Mouse (Mus musculus) heart, postnatal 0 days (tissue): Measurements from ENCODE around the gene Ly86. TPM values are rescaled to one million over a fixed set of nuclear protein-coding genes. Genes with fewer than 3 reads are reported as not detected.

Experiments
- ATAC-seq: fragments of 200-750 bp; cut with Nextera tagmentation; 2 replicates; pipeline ENCODE4 v1.8.0; 2017; ENCODE audit warnings: low read depth, moderate number of reproducible peaks, moderate library complexity; ENCODE audit not compliant: insufficient read depth
- DNase-seq: peaks from one replicate; pipeline ENCODE4 v3.0.0-alpha.2; 2016; ENCODE audit warnings: low spot score
- H3K27ac ChIP-seq: fragments of 300-500 bp; sonication (generic); 2 replicates; pipeline ENCODE4 v1.5.1; 2014; ENCODE audit warnings: low read depth, mild to moderate bottlenecking
- H3K27me3 ChIP-seq: fragments of 300-500 bp; sonication (generic); 2 replicates; pipeline ENCODE4 v1.6.1; 2014; ENCODE audit warnings: low read length, mixed read lengths; ENCODE audit not compliant: control insufficient read depth, insufficient read depth
- H3K36me3 ChIP-seq: fragments of 300-500 bp; sonication (generic); replicated peaks from 2 replicates; pipeline ENCODE4 v1.6.1; 2014; ENCODE audit warnings: low read length, mixed read lengths; ENCODE audit not compliant: control insufficient read depth, insufficient read depth
- H3K4me1 ChIP-seq: fragments of 300-500 bp; sonication (generic); 2 replicates; pipeline ENCODE4 v1.6.1; 2014; ENCODE audit warnings: antibody characterized with exemption; ENCODE audit not compliant: control insufficient read depth, insufficient read depth
- H3K4me2 ChIP-seq: fragments of 300-500 bp; sonication (generic); 2 replicates; pipeline ENCODE4 v1.6.1; 2014; ENCODE audit warnings: low read depth, mild to moderate bottlenecking, low read length, moderate library complexity
- H3K4me3 ChIP-seq: fragments of 300-500 bp; sonication (generic); 2 replicates; pipeline ENCODE4 v1.5.1; 2014; ENCODE audit warnings: low read depth, low read length
- H3K9ac ChIP-seq: fragments of 300-500 bp; sonication (generic); replicated peaks from 2 replicates; pipeline ENCODE4 v1.6.1; 2014; ENCODE audit warnings: low read depth, low read length, mixed read lengths
- H3K9me3 ChIP-seq: fragments of 300-500 bp; sonication (generic); replicated peaks from 2 replicates; pipeline ENCODE4 v1.6.1; 2016; ENCODE audit warnings: low read length; ENCODE audit not compliant: control insufficient read depth
- CTCF ChIP-seq: IDR thresholded peaks from 2 replicates; pipeline ENCODE4 v1.5.1; 2016; ENCODE audit warnings: antibody characterized with exemption, control low read depth, low read depth
- EP300 ChIP-seq: IDR thresholded peaks from 2 replicates; pipeline ENCODE4 v1.6.1; 2016; ENCODE audit warnings: antibody characterized with exemption, low read depth
- WGBS: fragments of 180-500 bp; shearing (Covaris S2); extraction: QIAGEN DNeasy Blood & Tissue Kit; methylation state at CpG from one replicate; pipeline ENCODE4 v1.1.7; 2014; 5-methylcytosine and 5-hydroxymethylcytosine counted together
- polyA plus RNA-seq: library from polyadenylated mRNA; unstranded; fragments of >200 nt; fragmentation: Nextera tagmentation; extraction: Ambion mirVana; gene quantifications from 2 replicates; pipeline ENCODE4 v1.2.1, GENCODE M21; 2015
- total RNA-seq: library from RNA; depleted of rRNA; stranded (reverse); fragments of >200 nt; gene quantifications from 2 replicates; pipeline ENCODE4 v1.2.3, GENCODE M21; 2014; ENCODE audit warnings: low replicate concordance

Ly86 gene
- total and polyA plus RNA-seq, 2 experiments from 2014 or later = 4.5 TPM; not detected in 1

DNA sequence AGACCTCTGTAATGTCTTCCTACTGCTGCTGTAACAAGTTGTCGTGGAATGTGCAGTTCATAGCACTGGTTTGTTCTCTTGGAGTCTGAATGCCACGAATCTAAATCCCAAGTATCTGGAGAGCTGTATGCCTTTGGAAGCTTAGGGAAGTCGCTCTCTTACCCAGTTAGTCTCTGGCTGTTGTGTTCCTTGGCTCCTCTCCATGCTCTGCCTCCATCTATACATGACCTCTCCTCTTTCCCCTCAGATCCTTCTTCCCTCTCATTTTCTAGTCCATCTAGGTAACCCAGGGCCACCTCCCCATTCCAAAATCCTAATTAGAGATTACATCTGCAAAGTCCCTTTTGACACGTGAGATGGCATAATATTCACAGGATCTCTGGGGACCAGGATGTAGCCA lies 53.8 kb downstream of the Ly86 start:
- TF ChIP-seq EP300 (no peak), CTCF (no peak)
- H3K27me3 ChIP-seq = no peaks in the 10 kb centered on the region
- no peaks in the 10 kb centered on the region for H3K9me3 ChIP-seq
- no peak overlapping the region for H3K4me3 ChIP-seq
- no peak for ATAC-seq
- H3K9ac ChIP-seq = no peak overlapping the region
- H3K4me2 ChIP-seq = no peak overlapping the region
- H3K4me1 ChIP-seq = no peaks in the 10 kb centered on the region
- WGBS = 73% methylated on average over 4 of the region's 4 CpGs
- H3K36me3 ChIP-seq = no peaks in the 10 kb centered on the region
- H3K27ac ChIP-seq = no peak overlapping the region
- DNase-seq = no peak

- Histone ChIP-seq H3K9ac (no peak overlapping the region), H3K9me3 (no peaks in the 10 kb centered on the region), H3K27me3 (no peaks in the 10 kb centered on the region), H3K4me2 (no peak overlapping the region), H3K36me3 (no peaks in the 10 kb centered on the region), H3K4me1 (no peaks in the 10 kb centered on the region), H3K27ac (no peak overlapping the region), H3K4me3 (no peak overlapping the region)
- whole genome bisulfite sequencing = 89% methylated on average over 8 of the region's 8 CpGs
- no peak for DNase-seq
- no peak for TF ChIP-seq EP300
- no peak for TF ChIP-seq CTCF
- no peak for ATAC-seq
Observed at GRCm38 (mm10) chr13:37399340-37399739, 54.3 kb downstream of the Ly86 start.

DNA sequence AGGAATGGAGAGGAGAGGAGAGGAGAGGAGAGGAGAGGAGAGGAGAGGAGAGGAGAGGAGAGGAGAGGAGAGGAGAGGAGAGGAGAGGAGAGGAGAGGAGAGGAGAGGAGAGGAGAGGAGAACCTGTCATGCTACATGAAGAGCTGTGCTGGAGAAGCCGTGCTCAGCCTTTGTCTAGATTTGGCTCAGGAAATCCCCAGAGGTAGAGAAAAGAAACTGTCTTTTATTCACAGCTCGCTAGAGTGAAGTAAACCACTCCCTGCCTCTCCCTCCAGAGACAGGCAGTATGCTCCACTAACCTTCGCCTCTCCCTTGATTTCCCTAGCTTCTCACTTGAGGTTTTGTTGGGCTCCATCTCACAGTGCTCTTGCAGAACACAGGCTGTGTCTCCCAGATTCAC lies 57.4 kb downstream of the Ly86 start:
- no peaks in the 10 kb centered on the region for H3K9me3 ChIP-seq
- H3K4me3 ChIP-seq = no peak overlapping the region
- no peak overlapping the region for H3K9ac ChIP-seq
- no peak overlapping the region for H3K27ac ChIP-seq
- ATAC-seq (no peak), DNase-seq (no peak)
- no peak overlapping the region for H3K4me2 ChIP-seq
- no peaks in the 10 kb centered on the region for H3K36me3 ChIP-seq
- WGBS = 47% methylated on average over 3 of the region's 3 CpGs
- TF ChIP-seq EP300 (no peak), CTCF (no peak)
- no peaks in the 10 kb centered on the region for H3K27me3 ChIP-seq
- H3K4me1 ChIP-seq = no peaks in the 10 kb centered on the region

DNA sequence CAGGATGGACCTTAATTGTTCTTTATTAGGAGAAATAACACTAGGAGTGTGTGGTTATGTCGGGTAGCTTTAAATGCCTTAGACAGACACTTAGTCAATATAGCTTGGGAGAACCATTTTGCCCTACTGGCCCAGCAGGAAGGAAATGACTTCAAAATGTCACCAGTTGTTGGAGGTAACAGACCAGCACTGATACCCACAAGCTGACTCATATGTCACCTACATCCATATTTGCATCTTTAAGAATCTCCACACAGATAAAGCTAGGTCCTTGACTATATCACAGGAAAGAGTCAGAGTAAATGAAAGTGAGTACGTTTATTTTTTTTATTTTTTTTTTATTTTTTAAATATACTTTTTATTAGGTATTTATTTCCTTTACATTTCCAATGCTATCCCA lies 58.7 kb downstream of the Ly86 start:
- H3K4me2 ChIP-seq = no peak overlapping the region
- H3K36me3 ChIP-seq = no peaks in the 10 kb centered on the region
- TF ChIP-seq EP300 (no peak), CTCF (no peak)
- WGBS = 65% methylated on average over 2 of the region's 2 CpGs
- H3K9ac ChIP-seq = no peak overlapping the region
- H3K9me3 ChIP-seq = no peaks in the 10 kb centered on the region
- ATAC-seq = no peak
- no peak for DNase-seq
- H3K27me3 ChIP-seq = no peaks in the 10 kb centered on the region
- H3K27ac ChIP-seq = no peak overlapping the region
- no peak overlapping the region for H3K4me3 ChIP-seq
- H3K4me1 ChIP-seq = no peaks in the 10 kb centered on the region

GRCm38 (mm10) chr13:37415696-37416095 lies 70.7 kb downstream of the Ly86 start:
- Histone ChIP-seq H3K27me3 (no peaks in the 10 kb centered on the region), H3K36me3 (no peaks in the 10 kb centered on the region), H3K9me3 (no peaks in the 10 kb centered on the region), H3K4me1 (peaks cover 8% of the 10 kb centered on the region), H3K9ac (no peak overlapping the region), H3K4me2 (no peak overlapping the region), H3K4me3 (no peak overlapping the region), H3K27ac (no peak overlapping the region)
- TF ChIP-seq CTCF (no peak), EP300 (no peak)
- DNase-seq (no peak), ATAC-seq (no peak)
- 78% methylated on average over 1 of the region's 1 CpGs for WGBS

GRCm38 (mm10) chr13:37423416-37423815 lies 78.4 kb downstream of the Ly86 start:
- Histone ChIP-seq H3K27me3 (no peaks in the 10 kb centered on the region), H3K9ac (no peak overlapping the region), H3K4me3 (no peak overlapping the region), H3K4me2 (no peak overlapping the region), H3K9me3 (0 out of 2 replicates have a peak, but pooled peaks cover 5% of the 10 kb centered on the region), H3K36me3 (no peaks in the 10 kb centered on the region), H3K27ac (no peak overlapping the region), H3K4me1 (peaks cover 8% of the 10 kb centered on the region)
- no peak for TF ChIP-seq CTCF
- TF ChIP-seq EP300 = no peak
- WGBS = 57% methylated on average over 6 of the region's 6 CpGs
- ATAC-seq = no peak
- DNase-seq = no peak
